In the genomic region with DNA sequence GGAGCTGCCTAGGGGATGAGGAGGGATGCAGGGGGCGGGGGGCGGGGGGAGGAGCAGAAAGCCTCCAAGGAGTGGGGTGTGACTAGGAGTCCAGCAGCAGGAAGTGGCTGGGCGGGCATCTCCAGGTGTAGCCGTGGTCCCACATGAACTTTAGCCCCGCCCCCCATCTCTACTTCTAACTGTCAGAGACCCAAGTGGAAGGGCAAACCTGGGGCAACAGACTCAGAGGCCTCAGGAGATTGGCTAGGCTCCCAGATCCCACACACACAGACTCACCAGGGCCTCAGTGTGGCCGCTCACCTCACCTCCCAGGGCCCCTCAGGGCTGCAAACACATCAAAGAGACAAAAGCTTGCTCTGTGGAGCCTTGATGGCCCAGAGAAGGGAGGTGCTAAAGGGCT, we compare ENCODE assay signal across 21 mouse cellular contexts. TPM values are rescaled to one million over a fixed set of nuclear protein-coding genes. Genes with fewer than 3 reads are reported as not detected.
DNase-seq lines count a peak whose midpoint lies in the region; ATAC-seq and TF ChIP-seq lines count a peak whose summit lies in the region.
"Had no signal": no experiment of that assay in that cellular context is flagged by ENCODE, and none has a peak within 500 bp of the region (broad histone marks: within the 10 kb centered on the region; RNA-seq: fewer than 3 reads in every experiment).

No protein-coding gene starts in this region.

- H3K9ac ChIP-seq in heart, embryonic 16.5 days (ENCODE audit: low read length), result no peak overlapping the region
- H3K9ac ChIP-seq: heart, embryonic 15.5 days; hindbrain, embryonic 15.5 days had no signal

- peaks cover 11% of the 10 kb centered on the region for H3K36me3 ChIP-seq in heart, embryonic 16.5 days (ENCODE audit: control insufficient read depth, insufficient read depth)
- H3K36me3 ChIP-seq in thymus, adult 2 months (ENCODE audit: control insufficient read depth, insufficient read depth, low read length), result no peaks in the 10 kb centered on the region

- no peak overlapping the region for H3K4me3 ChIP-seq in heart, embryonic 16.5 days (ENCODE audit: low read length)
- no peak overlapping the region for H3K4me3 ChIP-seq in thymus, adult 2 months (ENCODE audit: control insufficient read depth, insufficient read depth, low read length)
- H3K4me3 ChIP-seq: embryonic facial prominence, embryonic 10.5 days; heart, adult 2 months; heart, embryonic 15.5 days; hindbrain, embryonic 10.5 days; hindbrain, embryonic 15.5 days had no signal

- no peak overlapping the region; the same call in 1 of the 2 replicates for H3K27ac ChIP-seq in heart, embryonic 16.5 days (ENCODE audit: low read length)
- H3K27ac ChIP-seq in thymus, adult 2 months (ENCODE audit: control insufficient read depth, insufficient read depth, low read length), result peak overlapping the region; percentile 76
- H3K27ac ChIP-seq: embryonic facial prominence, embryonic 10.5 days; heart, adult 2 months; hindbrain, embryonic 10.5 days; hindbrain, embryonic 15.5 days had no signal

- H3K4me2 ChIP-seq in heart, embryonic 16.5 days (ENCODE audit: low read depth, low read length), result no peak overlapping the region
- H3K4me2 ChIP-seq: heart, embryonic 11.5 days; heart, embryonic 15.5 days; hindbrain, embryonic 15.5 days had no signal

- no peak for TF ChIP-seq POLR2A in thymus, adult 2 months (IDR thresholded peaks at IDR 0.05; ENCODE audit: control insufficient read depth, extremely low read depth, insufficient read depth, low read length, poor library complexity)
- TF ChIP-seq POLR2A in brain, embryonic 14.5 days (IDR thresholded peaks at IDR 0.05; ENCODE audit: borderline replicate concordance, extremely low read depth, insufficient read depth, insufficient read length, poor library complexity, severe bottlenecking), result no peak

- 0 out of 2 replicates have a peak, but pooled peaks have one; percentile 25 for ATAC-seq in heart, embryonic 16.5 days (replicated peaks; ENCODE audit: extremely low read depth, insufficient read depth, low FRiP score)
- ATAC-seq: forebrain, embryonic 14.5 days; inflammation-experienced regulatory T-cells, adult 6 months had no signal

- H3K9me3 ChIP-seq in heart, embryonic 16.5 days (replicated peaks; ENCODE audit: control insufficient read depth, low read length), result no peaks in the 10 kb centered on the region
- H3K9me3 ChIP-seq: embryonic facial prominence, embryonic 10.5 days; heart, embryonic 15.5 days; hindbrain, embryonic 10.5 days; hindbrain, embryonic 15.5 days had no signal

- H3K4me1 ChIP-seq in heart, embryonic 16.5 days (ENCODE audit: control insufficient read depth, insufficient read depth, low read length), result no peaks in the 10 kb centered on the region
- peaks cover 76% of the 10 kb centered on the region for H3K4me1 ChIP-seq in thymus, adult 2 months (replicated peaks; ENCODE audit: control insufficient read depth, insufficient read depth, low read length)
- H3K4me1 ChIP-seq: embryonic facial prominence, embryonic 10.5 days; heart, embryonic 15.5 days; hindbrain, embryonic 10.5 days had no signal

- WGBS in heart, embryonic 16.5 days, result 47% methylated on average over 6 of the region's 6 CpGs
- WGBS in thymus, adult 2 months, result 29% methylated on average over 6 of the region's 6 CpGs

- DNase-seq in heart, adult 18-20 months, result no peak
- no peak for DNase-seq in thymus, adult 2 months
- no peak for DNase-seq in thymus, adult 18-20 months
- peak; percentile 13 for DNase-seq in brain, embryonic 14.5 days (ENCODE audit: low read depth)
- no peak for DNase-seq in urinary bladder, postnatal 10 days (ENCODE audit: low spot score)
- DNase-seq in cerebellum, adult 9-11 months, result no peak
- DNase-seq: adrenal gland, postnatal 10 days; cerebellum, adult 11-12 months; cerebellum, adult 9-10 months; gastrocnemius, postnatal 10 days; heart, adult 2 months had no signal

- TF ChIP-seq CTCF in thymus, adult 2 months (IDR thresholded peaks at IDR 0.05; ENCODE audit: borderline replicate concordance, control insufficient read depth, extremely low read depth, insufficient read depth, low read length, poor library complexity), result no peak
- no peak for TF ChIP-seq CTCF in brain, embryonic 14.5 days (IDR thresholded peaks at IDR 0.05; ENCODE audit: borderline replicate concordance, extremely low read depth, insufficient read depth, insufficient read length)

- H3K27me3 ChIP-seq in heart, embryonic 16.5 days (ENCODE audit: control insufficient read depth, insufficient read depth, low read length), result no peaks in the 10 kb centered on the region
- no peaks in the 10 kb centered on the region for H3K27me3 ChIP-seq in thymus, adult 2 months (ENCODE audit: control insufficient read depth, insufficient read depth, low read length)
- H3K27me3 ChIP-seq: CH12.LX; heart, embryonic 15.5 days; hindbrain, embryonic 15.5 days had no signal

RNA-seq across cellular contexts. Expression of a gene that starts 21.7 kb away (rescaled TPM):
- 14.5 and 15.4 TPM in 2 replicates for polyA plus RNA-seq in heart, embryonic 16.5 days (2015; fragmentation: Nextera tagmentation; extraction: Ambion mirVana)
- total RNA-seq in heart, adult 18-20 months (2021), result 1 to 10 TPM; 4.8 to 6.1 TPM
- polyA plus RNA-seq in thymus, adult 2 months (2012; rRNA removed), result 65.2 and 66.8 TPM in 2 replicates
- 188 and 256 TPM in 2 replicates for polyA plus RNA-seq in brain, embryonic 14.5 days (2012; rRNA removed)

RNA-seq across cellular contexts. Expression of a gene that starts 25.2 kb away (rescaled TPM):
- 10.8 and 11.2 TPM in 2 replicates for polyA plus RNA-seq in heart, embryonic 16.5 days (2015; fragmentation: Nextera tagmentation; extraction: Ambion mirVana)
- 1 to 10 TPM; 8.4 to 8.6 TPM for total RNA-seq in heart, adult 18-20 months (2021)
- polyA plus RNA-seq in thymus, adult 2 months (2012; rRNA removed), result 72.3 and 86.9 TPM in 2 replicates
- 20.4 and 22.5 TPM in 2 replicates for polyA plus RNA-seq in brain, embryonic 14.5 days (2012; rRNA removed)

RNA-seq across cellular contexts. Expression of a gene that starts 47.3 kb away (rescaled TPM):
- 0.76 and 0.88 TPM in 2 replicates for polyA plus RNA-seq in heart, embryonic 16.5 days (2015; fragmentation: Nextera tagmentation; extraction: Ambion mirVana)
- 1 to 10 TPM; 1.2 to 1.7 TPM for total RNA-seq in heart, adult 18-20 months (2021)
- 0.26 and 0.46 TPM in 2 replicates for polyA plus RNA-seq in thymus, adult 2 months (2012; rRNA removed)
- polyA plus RNA-seq in brain, embryonic 14.5 days (2012; rRNA removed), result 0.08 and 0.11 TPM in 2 replicates
- polyA plus RNA-seq: embryonic facial prominence, embryonic 14.5 days; forebrain, embryonic 14.5 days; hindbrain, embryonic 10.5 days had no signal
